Mouse (Mus musculus) embryo, embryonic 11 days (tissue): ENCODE data around the gene Lcorl.

Experiments used
- DNase-seq: peaks from one replicate; pipeline ENCODE4 v3.0.0-alpha.2; 2015

Gene Lcorl

DNA sequence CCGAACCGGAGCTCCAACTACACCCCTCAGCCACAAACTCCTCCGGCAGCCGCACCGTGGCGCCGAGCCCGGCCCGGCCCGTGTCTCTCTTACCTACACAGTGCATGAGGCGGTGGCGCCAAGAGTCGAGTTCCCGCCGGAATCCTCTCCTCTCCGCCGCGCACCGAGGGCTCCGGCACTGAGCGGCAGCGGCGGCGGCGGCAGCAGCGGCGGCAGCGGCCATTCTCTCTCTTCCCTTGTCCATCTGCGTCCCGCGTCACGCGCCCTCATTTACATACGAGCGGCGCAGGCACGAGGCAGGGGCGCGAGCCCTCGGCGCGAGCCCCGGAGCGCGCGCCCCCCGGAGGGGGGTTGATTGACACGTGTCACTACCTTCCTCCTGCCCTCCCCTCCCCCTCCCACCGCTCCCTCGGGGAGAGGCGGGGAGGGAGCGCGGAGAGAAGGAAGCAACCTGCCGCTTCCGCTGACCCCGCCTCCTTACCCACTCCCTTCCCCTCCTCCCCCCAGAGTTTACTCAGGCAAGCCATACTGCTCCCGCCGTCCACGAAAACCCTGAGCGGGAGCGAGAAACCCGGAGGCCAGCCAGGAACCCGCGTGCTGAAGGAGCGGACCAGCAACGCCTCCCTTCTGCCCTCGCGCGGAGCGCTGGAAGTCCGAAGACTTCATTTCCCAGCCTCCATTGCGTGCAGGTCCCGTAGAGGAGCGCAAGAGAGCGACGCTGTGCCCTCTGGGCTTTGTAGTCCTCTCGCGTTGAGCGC lies at the start of gene Lcorl:
Gene Lcorl (minus strand): TSS at position 362 of the 758 bp plus-strand sequence.
- DNase-seq = peak; percentile 97

DNA sequence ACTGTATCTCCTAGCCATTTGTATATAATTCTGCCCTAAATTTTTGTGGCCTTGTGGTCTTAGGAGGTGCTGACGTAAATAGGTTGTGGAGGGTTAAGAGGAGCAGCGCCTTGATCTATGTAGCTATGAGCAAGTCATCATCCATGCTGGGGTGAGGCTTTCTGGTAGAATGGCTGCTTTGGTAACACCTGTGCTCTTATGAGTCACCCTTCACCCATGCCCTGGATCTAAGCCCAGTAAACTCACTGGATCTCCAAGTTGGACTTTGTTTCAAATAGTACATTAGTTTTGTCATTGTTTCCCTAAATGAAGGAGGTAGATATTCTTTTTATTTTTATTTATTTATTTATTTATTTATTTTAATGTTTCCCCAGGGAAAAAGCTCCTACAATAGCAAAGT lies 47.3 kb upstream of the Lcorl start:
- DNase-seq = no peak

DNA sequence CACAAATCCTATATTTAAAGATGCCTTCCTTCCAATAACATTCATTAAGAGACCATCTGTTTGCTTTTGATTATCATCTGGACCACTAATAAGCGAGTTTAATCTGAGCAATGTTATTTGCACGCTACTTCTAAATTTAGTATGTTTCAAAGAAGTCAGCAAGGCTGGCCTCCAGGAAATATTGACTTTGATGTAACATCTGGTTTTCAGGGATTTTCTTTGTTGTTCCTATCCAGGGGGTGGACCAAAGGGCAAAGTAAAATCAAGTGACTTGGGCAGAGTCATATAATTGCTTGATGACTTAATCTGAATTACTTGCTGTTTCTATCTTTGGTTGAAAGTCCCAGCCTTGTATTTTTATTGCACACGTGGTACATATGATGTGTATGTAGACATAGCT lies 45.8 kb upstream of the Lcorl start:
- DNase-seq = peak; percentile 8

DNA sequence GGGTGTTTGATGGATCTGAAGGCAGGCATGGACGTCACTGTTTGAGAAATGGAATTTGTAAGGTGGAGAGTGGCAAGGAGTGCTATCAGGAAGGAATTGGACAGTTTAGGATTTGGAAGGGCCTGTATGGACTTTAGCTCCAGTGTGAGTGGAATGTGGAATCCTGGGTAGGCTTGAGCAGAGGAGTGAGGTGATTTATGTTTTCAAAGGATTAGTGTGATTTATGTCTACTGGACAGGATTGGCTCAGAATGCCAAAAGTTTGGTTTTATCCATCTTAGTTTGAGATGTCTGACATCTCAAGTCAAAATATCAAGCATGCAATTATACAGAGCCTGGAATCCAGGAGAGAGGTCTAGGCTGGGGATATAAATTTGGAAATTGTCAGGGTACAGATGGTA lies 37.9 kb upstream of the Lcorl start:
- DNase-seq = peak; percentile 2

DNA sequence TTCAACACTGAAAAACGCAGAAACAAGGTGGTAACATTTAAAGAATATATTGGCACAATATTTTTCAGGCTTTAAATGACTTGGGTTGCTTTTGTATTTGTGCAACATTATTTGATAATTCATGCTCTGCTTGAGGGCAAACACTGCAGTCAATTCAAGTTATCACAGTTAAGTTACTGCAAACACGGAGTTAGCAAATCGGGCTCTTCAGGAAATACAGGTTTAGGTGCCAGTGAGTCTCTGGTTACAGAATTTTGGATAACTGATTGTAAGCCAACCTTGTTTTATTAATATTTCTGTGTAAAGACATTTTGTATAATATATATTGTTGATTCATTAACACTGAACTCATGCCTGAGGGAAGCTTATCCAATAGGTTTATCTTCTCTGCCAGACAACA lies 36.3 kb upstream of the Lcorl start:
- DNase-seq = no peak

DNA sequence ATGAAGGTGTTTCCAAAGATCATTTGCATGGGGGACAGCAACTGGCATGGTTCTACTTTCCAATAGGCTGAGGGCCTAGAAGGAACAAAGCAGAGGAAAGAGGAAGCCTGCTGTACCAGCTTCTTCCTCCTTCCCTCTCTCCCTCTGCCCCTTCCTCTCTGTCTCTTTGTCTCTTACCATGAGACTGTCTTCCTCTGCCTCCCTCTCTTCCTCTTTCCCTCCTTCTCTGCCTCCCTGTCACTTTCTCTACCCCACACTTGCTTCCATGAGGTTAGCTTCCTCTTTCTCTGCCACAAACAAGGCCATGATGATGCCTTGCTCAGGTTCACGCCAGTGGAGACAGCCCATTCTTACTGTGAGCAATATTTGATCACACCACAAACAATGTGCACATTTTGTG lies 18.9 kb upstream of the Lcorl start:
- no peak for DNase-seq

DNA sequence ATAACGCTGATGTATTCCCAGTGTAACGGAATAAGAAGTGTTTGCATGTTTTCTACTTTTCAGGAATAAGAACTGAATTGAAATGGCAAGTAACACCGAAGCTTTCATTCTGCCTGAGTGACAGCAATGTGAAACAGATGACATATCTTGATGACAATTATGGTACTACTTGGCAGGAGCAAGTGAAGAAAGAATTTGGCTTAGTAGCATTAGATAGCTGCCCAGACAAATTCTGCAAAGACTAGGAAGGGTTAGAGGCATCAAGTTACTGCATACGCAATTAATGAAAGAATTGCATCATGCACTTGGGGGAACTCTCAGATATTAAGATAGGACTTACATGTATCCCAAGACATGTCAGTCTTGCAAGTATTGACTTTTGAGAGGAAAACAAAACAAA lies 18.1 kb upstream of the Lcorl start:
- DNase-seq = no peak

DNA sequence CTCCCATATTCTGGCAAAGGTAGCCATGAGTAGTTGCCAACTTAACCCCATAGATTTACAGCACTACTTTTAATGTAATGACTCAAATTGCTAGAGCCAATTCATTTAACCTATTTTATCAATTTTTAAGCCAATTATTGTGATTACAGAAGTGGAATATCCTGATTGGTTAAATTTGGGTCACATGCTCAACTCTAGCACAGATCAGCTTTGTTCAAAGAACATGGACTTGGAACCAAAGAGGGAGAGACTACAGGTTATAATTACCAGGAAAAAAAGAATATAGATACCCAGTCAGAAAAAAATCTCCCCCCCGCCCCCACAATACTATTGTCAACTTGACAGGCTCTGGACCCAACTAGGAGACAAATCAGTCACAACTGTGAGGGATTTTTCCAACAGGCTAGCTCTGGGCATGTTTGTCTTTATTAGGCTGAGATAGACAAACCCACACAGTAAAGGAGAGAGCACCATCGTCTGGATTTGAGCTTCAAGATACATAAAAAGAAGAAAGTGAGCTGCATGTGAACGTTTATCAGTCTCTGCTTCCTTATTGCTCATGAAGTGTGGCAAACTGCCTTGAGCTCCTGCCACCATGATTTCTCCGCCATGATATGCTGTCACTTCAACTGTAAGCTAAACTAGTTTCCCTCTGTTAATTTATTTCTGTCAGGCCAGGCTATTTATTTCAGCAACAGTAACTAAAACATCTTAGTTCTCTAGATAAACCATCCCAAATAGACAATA lies 17.0 kb upstream of the Lcorl start:
- no peak for DNase-seq

DNA sequence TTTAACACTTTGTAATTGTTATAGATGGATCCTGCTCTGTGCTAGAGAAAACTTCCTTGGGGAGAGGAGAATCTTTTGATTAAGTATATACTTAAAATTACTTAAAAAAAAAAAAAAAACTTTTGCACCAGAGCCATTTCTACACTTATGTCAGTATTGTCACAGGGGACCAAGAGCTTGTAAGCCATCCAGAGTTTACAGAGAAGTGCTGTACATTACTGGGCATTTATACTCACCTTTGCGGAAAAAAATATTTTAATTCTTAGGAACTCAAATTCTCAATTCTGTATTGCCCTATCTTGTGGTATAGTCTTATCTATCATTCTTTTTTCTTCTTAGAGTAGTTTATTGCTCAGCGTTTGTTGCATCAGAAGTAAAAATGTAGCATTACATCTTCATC lies 953 bp upstream of the Lcorl start:
- DNase-seq = no peak

DNA sequence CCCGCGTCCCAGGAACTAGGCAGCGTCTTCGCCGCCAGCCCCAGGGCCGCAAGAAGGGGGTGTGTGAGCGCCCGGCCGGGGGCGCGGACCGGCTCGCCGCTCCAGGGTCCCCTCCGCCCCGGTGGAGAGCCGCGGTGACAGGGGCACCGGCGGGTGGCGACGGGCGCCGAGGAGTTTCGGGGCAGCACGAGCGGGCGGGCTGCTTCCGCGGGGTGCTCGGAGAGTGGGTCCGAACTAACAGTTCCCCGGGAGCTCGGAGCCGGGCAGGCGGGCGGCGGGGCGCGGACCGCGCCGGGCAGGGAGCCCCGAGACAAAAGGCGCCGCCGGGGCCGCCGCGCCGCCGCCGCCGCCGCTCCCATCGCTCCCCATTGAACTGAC lies 550 bp downstream of the Lcorl start:
- no peak for DNase-seq

DNA sequence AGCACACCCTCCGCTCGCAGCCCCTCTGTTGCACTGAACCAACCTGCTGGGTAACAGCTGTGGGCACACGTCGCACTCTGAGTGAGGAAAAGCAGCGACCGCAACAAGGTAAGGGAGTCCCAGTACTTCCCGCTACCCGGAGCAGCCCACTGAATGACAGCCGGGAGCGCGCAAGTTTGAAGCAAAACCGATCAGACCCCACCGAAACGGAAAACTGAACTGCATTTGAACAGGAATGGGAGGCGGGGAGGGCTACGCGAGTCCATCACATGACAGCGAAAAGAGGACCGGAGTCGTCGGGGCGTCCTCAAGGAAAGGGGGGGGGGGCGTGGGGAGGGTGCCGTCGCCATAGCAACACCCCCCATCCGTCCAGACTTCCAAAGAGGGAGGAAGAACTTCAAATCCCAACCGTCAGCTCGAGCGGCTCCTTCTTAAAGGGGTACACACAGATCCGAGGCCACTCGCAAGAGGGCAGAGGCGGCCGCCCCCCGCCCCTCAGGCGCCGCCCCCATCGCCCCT lies 1.1 kb downstream of the Lcorl start:
- DNase-seq = peak; percentile 86

DNA sequence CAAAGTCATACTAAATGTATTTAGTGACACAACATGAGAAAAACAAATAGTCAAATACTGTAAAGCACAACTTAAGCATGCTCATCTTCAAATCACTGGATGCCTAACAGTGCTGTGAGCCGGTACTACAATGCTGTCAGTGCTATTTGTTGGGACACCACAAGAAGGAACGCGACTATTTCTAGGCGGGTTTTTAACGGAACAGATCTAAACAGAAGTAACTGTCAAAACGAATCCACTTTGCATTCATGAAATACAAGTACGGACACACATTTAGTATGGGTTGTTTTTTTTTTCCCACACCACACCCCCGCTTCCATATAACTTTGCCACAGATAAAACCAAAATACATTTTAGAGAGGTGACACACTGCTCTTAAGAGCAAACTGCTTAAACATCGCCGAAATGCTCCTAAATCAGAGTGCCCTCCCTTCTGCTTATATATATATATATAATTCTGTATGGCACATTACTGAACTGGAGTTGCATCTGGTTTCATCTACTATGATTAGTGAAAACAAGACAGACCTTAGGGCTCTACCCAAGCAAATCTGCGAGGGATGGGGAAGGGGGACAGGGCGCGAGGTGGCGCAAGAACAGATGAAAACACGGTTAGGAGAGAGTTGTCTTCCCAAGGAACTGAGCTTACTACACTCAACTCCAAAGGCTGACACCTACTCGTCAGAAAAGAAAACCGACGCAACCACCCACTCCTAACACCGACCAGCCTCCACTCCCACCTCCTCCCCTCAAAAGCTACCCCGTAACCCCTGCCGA lies 1.7 kb downstream of the Lcorl start:
- DNase-seq = peak; percentile 55

DNA sequence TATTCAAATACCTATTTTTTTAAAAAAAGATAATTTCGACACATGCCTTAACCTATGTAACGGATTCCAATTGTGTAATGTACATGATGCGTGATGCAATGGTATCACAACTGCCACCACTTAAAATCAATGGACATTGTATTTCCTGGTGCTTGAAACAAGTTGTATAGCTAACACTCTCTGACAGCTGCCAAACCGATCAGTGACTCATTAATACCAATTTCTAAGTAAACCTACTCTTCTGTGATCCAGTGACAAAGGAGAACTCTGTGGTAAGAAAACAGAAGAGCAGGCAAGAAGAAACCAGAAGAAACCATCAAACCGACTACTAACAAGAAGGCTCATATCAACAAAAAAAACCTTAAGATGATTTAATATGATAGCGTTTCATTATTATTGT lies 12.7 kb downstream of the Lcorl start:
- DNase-seq = no peak

DNA sequence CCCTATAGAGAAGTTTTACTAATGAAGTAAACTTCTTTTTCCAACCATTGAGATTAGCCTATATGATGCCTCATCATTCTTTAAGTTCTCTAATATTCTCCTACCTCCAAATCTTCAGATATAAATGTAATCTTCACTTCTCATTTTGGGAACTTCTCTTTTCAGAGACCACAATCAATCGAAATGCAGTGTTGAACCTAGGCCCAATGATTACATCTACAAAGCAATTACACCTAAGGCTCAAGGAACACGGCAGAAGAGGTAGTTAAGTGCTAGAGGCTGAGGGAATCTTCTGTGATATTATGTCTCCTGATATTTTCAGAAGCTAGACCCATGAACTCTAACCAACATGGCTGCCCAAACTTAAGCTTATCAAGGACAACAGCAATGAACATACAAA lies 22.3 kb downstream of the Lcorl start:
- no peak for DNase-seq

DNA sequence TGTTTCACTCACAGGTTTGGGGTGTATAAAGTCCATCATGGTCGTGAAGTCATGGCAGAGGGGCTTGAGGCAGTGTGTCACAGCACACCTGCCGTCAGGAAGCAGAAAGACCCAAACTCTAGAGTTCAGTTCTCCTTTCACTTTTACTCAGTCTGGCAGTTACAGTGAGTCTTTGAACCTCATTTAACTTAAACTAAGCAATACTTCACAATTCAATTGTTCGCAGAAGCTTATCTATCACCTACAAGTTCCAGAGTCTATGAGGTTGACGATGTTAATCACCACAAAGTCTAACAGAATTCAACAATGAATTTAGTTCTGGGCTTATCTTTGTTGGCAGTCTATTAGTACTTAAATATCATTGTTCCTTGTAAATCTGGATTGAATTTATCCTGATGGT lies 45.9 kb downstream of the Lcorl start:
- no peak for DNase-seq

DNA sequence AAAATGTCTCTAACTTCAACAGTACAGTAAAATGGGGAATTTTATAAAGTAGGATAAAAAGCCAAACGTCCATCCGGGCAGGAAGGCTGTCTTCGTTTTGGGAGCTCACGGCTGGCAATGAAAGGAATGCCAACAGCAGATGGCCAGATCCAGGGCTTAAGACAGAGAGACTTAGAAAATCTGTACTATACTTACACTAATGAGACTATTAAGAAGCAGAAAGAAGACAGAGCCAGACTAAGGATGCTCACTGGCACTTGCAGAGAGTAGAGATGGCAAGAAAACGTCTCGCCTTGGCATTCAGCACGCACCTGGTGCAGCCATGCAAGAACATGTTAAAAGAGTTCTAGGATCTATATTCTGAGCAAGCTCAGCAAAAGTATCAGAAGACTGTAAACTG lies 65.6 kb downstream of the Lcorl start:
- DNase-seq = no peak

DNA sequence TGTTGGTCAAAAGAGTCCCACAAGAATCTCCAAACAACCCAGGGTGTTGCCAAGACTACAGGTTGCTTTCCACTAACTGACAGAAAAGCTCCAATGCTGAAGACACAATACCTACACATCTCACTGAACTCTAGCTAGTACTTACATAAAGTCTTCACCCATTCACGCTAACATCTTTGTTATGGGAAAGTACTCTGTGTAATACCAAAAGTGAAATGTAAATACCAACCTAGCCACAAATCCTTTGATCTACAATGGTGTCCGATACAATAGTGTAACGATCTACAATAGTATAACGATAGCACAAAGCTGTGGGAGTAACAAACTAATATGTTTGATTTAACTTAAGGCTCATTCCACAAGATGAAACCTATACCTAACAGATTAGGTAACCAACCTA lies 67.2 kb downstream of the Lcorl start:
- DNase-seq = no peak

DNA sequence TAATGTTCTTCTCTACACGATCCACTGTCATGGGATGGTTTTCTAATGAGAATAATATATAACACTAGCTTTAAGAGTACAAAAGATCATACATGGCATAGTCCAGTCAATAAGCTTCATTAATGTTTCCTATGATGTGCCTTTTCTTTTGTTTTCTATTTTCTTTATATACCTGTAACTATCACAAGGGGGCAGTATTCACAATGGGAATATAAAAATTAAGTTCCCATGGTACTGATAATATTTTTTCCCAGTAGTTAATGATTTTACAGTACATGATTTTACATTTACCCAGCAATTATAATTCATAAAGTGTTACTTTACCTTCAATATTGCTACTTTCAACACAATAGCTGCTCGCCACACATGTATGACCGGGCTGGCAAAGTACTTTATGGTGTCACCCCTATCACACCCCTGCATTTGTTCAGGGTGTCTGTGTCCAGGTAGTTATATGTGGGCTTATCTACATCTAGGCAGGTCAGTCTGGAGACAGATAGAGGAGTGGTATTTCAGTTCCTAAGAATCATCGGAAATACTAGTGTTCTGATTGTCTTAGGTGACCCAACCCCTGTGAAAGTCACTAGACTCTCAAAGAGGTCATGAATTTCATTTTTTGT lies 99.8 kb downstream of the Lcorl start:
- peak; percentile 35 for DNase-seq

DNA sequence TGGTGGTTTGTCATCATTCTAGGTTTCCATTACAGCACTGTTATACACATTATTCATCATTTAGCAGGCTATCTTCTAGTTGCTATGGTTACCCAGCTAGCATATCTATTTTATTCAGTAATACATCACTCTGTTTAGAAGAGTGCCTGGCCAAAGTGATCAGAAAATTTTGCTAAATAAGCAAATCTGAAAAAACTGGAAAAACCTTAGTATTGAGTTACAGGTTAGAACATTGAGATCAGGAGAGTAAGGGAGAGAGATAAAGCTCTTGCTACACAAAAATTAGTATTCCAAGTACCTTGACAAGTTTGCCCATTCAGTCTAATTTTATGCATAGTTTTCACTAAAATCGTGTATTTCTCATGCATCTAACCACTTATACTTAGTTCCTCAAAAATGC lies 119.5 kb downstream of the Lcorl start:
- no peak for DNase-seq

DNA sequence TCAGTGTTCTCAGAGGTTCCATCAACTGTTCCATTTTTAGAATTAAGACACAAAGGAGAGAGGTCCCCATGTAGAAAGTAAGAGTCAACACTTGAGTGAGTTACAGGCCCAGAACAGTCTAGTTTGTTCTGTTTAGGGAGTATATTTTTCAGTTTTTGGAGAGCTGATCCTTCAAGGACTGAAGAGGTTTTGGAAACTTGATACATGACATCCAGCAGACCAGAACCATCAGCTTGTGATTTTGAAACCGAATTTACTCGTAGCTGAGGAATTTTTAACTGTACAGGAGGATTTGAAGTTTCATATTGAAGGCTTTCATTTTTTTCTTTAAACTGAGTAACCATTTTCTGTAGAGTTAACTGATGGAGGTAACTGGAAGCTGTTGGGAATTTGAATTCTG lies 123.7 kb downstream of the Lcorl start:
- no peak for DNase-seq

DNA sequence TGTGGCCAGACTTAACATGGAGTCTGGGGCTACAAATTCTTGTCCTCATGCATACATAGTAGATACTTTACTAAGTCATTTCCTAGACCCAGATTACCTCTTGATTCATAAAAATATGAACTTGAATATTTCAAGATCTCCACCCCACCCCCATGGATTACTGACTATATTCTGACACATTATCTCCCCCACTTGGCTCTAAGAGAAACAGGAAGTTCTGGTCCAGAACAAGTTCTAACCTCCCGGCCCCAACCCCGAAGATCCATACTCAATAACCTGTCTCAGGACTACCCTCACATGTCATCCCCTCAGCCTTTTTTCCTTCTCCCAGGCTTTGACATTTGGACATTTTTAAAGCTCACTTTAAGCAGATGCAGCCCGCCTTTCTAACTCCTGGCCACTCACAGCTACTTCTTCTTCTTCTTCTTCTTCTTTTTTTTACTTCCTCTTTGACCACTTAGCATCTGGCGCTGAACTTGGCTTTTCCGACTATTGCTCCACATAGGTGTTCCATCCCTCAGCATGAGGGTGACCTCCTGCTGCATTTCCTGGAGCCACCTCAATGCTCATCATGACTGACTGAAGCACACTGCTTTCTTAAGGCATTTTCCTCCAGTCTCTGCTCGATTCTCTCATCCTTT lies 138.4 kb downstream of the Lcorl start:
- DNase-seq = no peak

DNA sequence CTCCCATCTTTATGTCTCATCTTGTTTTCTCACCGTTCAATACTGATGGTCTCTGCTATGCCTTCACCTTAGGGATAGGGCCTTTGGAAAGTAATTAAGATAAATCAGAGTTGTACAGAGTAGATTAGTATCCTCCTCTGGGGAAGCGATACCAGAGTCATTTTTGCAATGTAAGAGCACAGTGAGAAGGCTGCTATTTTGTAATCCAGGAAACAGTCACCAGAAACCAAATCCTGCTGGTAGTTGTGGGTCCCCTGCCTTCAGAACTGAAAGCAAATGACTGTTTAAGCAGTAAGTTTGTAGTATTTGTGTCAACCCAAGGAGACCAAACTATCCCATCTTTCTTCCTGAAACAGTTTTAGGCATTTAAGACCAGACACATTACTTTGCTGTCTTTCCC lies 147.8 kb downstream of the Lcorl start:
- DNase-seq = no peak

DNA sequence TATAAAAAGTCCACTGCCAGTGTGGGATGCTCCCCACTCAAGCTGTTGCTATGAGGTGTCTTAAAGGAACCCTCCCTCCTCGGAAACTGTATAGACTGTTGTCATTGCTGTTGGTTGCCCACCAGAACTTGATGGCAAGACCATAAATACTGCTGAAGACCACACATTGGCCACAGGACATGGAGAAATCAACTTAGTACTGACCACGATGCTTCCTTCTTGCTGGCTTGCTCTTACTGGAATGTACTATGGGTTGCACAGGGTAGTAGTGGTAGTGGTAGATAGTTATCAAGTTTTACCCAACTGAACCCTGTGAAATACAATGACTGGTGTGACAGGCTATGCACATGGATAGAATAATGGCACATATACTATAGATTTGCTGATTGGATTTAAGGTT lies 150.6 kb downstream of the Lcorl start:
- DNase-seq = no peak
